In the genomic region with DNA sequence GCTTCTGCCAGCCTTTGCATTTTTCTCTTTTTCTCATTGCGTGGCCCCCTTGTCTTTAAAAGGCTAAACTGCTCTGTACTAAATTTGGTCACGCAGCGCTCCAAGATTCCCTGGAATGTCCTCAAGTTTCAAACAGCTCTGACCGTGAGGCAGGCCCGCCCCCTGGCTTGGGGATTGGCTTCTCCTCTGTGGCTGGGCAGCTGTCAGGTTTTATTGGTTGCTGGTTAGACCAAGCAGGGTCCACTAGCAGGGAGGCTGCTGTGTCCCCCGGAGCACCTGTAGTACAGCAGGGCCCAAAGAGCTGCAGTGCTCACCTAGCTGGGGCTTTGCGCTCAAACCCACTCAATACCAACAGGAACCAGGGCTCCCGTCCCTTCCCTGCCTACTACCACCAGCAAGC, we compare ENCODE assay signal across 9 mouse cellular contexts. TPM values are rescaled to one million over a fixed set of nuclear protein-coding genes. Genes with fewer than 3 reads are reported as not detected.
DNase-seq lines count a peak whose midpoint lies in the region; ATAC-seq lines count a peak whose summit lies in the region.
"Had no signal": no experiment of that assay in that cellular context is flagged by ENCODE, and none has a peak within 500 bp of the region (broad histone marks: within the 10 kb centered on the region; RNA-seq: fewer than 3 reads in every experiment).

Lmod1 (plus strand) TSS at position 237 of the 400 bp plus-strand sequence.

- DNase-seq in midbrain, embryonic 14.5 days: peak; percentile 7
- peak; percentile 35 for DNase-seq in fibroblast of lung, adult 2 months (ENCODE audit: low read depth)
- no peak for DNase-seq in frontal cortex, adult 2 months (ENCODE audit: extremely low spot score in 1 of 2, low spot score in 1 of 2)
- DNase-seq in T-cell, adult 2 months (ENCODE audit: low spot score): no peak
- DNase-seq in B cell, adult 2 months: no peak

- no peaks in the 10 kb centered on the region for H3K27me3 ChIP-seq in midbrain, embryonic 14.5 days (ENCODE audit: control insufficient read depth, insufficient read depth, low read length)
- H3K27me3 ChIP-seq in midbrain, embryonic 13.5 days: 0 out of 2 replicates have a peak, but pooled peaks cover 6% of the 10 kb centered on the region
- H3K27me3 ChIP-seq in intestine, embryonic 16.5 days (replicated peaks; ENCODE audit: control insufficient read depth, insufficient read depth, low read length): no peaks in the 10 kb centered on the region
- no peaks in the 10 kb centered on the region for H3K27me3 ChIP-seq in lung, embryonic 16.5 days (ENCODE audit: control insufficient read depth, insufficient read depth, low read depth, low read length)

- H3K9me3 ChIP-seq in midbrain, embryonic 14.5 days (ENCODE audit: control insufficient read depth, low read length): no peaks in the 10 kb centered on the region
- no peaks in the 10 kb centered on the region for H3K9me3 ChIP-seq in midbrain, embryonic 13.5 days
- H3K9me3 ChIP-seq in intestine, embryonic 16.5 days (ENCODE audit: control insufficient read depth, low read length): no peaks in the 10 kb centered on the region
- no peaks in the 10 kb centered on the region for H3K9me3 ChIP-seq in lung, embryonic 16.5 days (ENCODE audit: control insufficient read depth, low read length)

- H3K36me3 ChIP-seq in midbrain, embryonic 14.5 days (ENCODE audit: control insufficient read depth, insufficient read depth, low read length): no peaks in the 10 kb centered on the region
- no peaks in the 10 kb centered on the region for H3K36me3 ChIP-seq in midbrain, embryonic 13.5 days
- no peaks in the 10 kb centered on the region for H3K36me3 ChIP-seq in intestine, embryonic 16.5 days (ENCODE audit: control insufficient read depth, insufficient read depth, low read length)
- no peaks in the 10 kb centered on the region for H3K36me3 ChIP-seq in lung, embryonic 16.5 days (ENCODE audit: control insufficient read depth, insufficient read depth, low read length)

- H3K4me1 ChIP-seq in midbrain, embryonic 14.5 days (ENCODE audit: control insufficient read depth, insufficient read depth, low read length): no peaks in the 10 kb centered on the region
- no peaks in the 10 kb centered on the region for H3K4me1 ChIP-seq in midbrain, embryonic 13.5 days (replicated peaks)
- H3K4me1 ChIP-seq in intestine, embryonic 16.5 days (ENCODE audit: control insufficient read depth, insufficient read depth, low read length): 0 out of 2 replicates have a peak, but pooled peaks cover 3% of the 10 kb centered on the region
- peaks cover 10% of the 10 kb centered on the region; the same call in 1 of the 2 replicates for H3K4me1 ChIP-seq in lung, embryonic 16.5 days (replicated peaks; ENCODE audit: control insufficient read depth, insufficient read depth, low read length)

- no peak within 1 kb of the TSS for H3K4me3 ChIP-seq in midbrain, embryonic 14.5 days (replicated peaks; ENCODE audit: low read depth, low read length)
- no peak within 1 kb of the TSS for H3K4me3 ChIP-seq in midbrain, embryonic 13.5 days (replicated peaks)
- H3K4me3 ChIP-seq in intestine, embryonic 16.5 days (ENCODE audit: low read length): peak within 1 kb of the TSS; percentile 33
- peak within 1 kb of the TSS; percentile 34 for H3K4me3 ChIP-seq in lung, embryonic 16.5 days (ENCODE audit: low read length)

- no peak within 1 kb of the TSS for H3K4me2 ChIP-seq in midbrain, embryonic 14.5 days (ENCODE audit: low read length)
- no peak within 1 kb of the TSS for H3K4me2 ChIP-seq in midbrain, embryonic 13.5 days (replicated peaks)
- H3K4me2 ChIP-seq in intestine, embryonic 16.5 days (ENCODE audit: low read depth, low read length): peak within 1 kb of the TSS; percentile 33; the same call in 1 of the 2 replicates
- H3K4me2 ChIP-seq in lung, embryonic 16.5 days (ENCODE audit: low read depth, low read length): peak within 1 kb of the TSS; percentile 54

- H3K27ac ChIP-seq in midbrain, embryonic 14.5 days (replicated peaks; ENCODE audit: low read depth, low read length): no peak within 1 kb of the TSS
- no peak within 1 kb of the TSS for H3K27ac ChIP-seq in midbrain, embryonic 13.5 days
- peak within 1 kb of the TSS; percentile 72 for H3K27ac ChIP-seq in intestine, embryonic 16.5 days (ENCODE audit: low read length)
- H3K27ac ChIP-seq in lung, embryonic 16.5 days (ENCODE audit: low read length): peak within 1 kb of the TSS; percentile 76
- H3K27ac ChIP-seq: macrophage had no signal

- WGBS in midbrain, embryonic 14.5 days: 16% methylated on average over 8 of the region's 8 CpGs
- 19% methylated on average over 8 of the region's 8 CpGs for WGBS in midbrain, embryonic 13.5 days
- 14% methylated on average over 8 of the region's 8 CpGs for WGBS in intestine, embryonic 16.5 days
- WGBS in lung, embryonic 16.5 days: 10% methylated on average over 8 of the region's 8 CpGs

- no peak for ATAC-seq in midbrain, embryonic 14.5 days (ENCODE audit: low FRiP score, low TSS enrichment)
- no peak for ATAC-seq in midbrain, embryonic 13.5 days
- peak; percentile 87 for ATAC-seq in intestine, embryonic 16.5 days
- ATAC-seq in lung, embryonic 16.5 days (ENCODE audit: low read depth): peak; percentile 95

- no peak within 1 kb of the TSS for H3K9ac ChIP-seq in midbrain, embryonic 14.5 days (replicated peaks; ENCODE audit: low read length)
- H3K9ac ChIP-seq in midbrain, embryonic 13.5 days (replicated peaks): no peak within 1 kb of the TSS
- H3K9ac ChIP-seq in intestine, embryonic 16.5 days (ENCODE audit: low read depth, low read length): peak within 1 kb of the TSS; percentile 51
- H3K9ac ChIP-seq in lung, embryonic 16.5 days (ENCODE audit: low read length): peak within 1 kb of the TSS; percentile 57

RNA-seq across cellular contexts. Expression of gene Lmod1, which starts in this region (rescaled TPM):
- 0.20 and 0.34 TPM in 2 replicates for polyA plus RNA-seq in midbrain, embryonic 14.5 days (2014; fragmentation: Nextera tagmentation; extraction: Ambion mirVana)
- polyA plus RNA-seq in midbrain, embryonic 13.5 days (2015; fragmentation: Nextera tagmentation; extraction: Ambion mirVana): 0.36 and 0.57 TPM in 2 replicates
- 10.6 and 11.7 TPM in 2 replicates for polyA plus RNA-seq in intestine, embryonic 16.5 days (2015; fragmentation: Nextera tagmentation; extraction: Ambion mirVana)
- polyA plus RNA-seq in lung, embryonic 16.5 days (2015; fragmentation: Nextera tagmentation; extraction: Ambion mirVana): 3.9 and 4.1 TPM in 2 replicates
- polyA plus RNA-seq in frontal cortex, adult 2 months (2012; rRNA removed): 0.44 and 1.1 TPM in 2 replicates
- polyA plus RNA-seq: macrophage had no signal

Comparison
In these comparisons a context has a peak if more than half of its experiments do, and no peak if none do; other contexts are left out.
1. Peak in DNase-seq in midbrain, embryonic 14.5 days; RNA of the gene not detected or under 1 TPM.
2. ATAC-seq: peak in intestine, embryonic 16.5 days (single experiment) and lung, embryonic 16.5 days (single experiment); none in midbrain, embryonic 14.5 days (single experiment) and midbrain, embryonic 13.5 days (single experiment).
3. H3K27ac ChIP-seq: peak in intestine, embryonic 16.5 days (single experiment) and lung, embryonic 16.5 days (single experiment); none in midbrain, embryonic 14.5 days (single experiment) and midbrain, embryonic 13.5 days (single experiment).
4. H3K4me2 ChIP-seq: peak in intestine, embryonic 16.5 days (single experiment) and lung, embryonic 16.5 days (single experiment); none in midbrain, embryonic 14.5 days (single experiment) and midbrain, embryonic 13.5 days (single experiment).
5. H3K4me3 ChIP-seq: peak in intestine, embryonic 16.5 days (single experiment) and lung, embryonic 16.5 days (single experiment); none in midbrain, embryonic 14.5 days (single experiment) and midbrain, embryonic 13.5 days (single experiment).
6. H3K9ac ChIP-seq: peak in intestine, embryonic 16.5 days (single experiment) and lung, embryonic 16.5 days (single experiment); none in midbrain, embryonic 14.5 days (single experiment) and midbrain, embryonic 13.5 days (single experiment).